Mouse (Mus musculus) MEL (cell line): ENCODE results near the gene Nubp2. TPM values are rescaled to one million over a fixed set of nuclear protein-coding genes. Genes with fewer than 3 reads are reported as not detected.

ENCODE experiments used
- DNase-seq: peaks from one replicate; pipeline ENCODE4 v3.0.0; 2011; ENCODE audit warnings: low read depth, low spot score
- H3K27ac ChIP-seq: 2 replicates; pipeline ENCODE4 v1.5.1; 2012; ENCODE audit warnings: low read depth, mild to moderate bottlenecking, control low read depth, low read length, moderate library complexity; ENCODE audit not compliant: control insufficient read depth
- H3K27me3 ChIP-seq, 2 experiments: fragments of 150-350 bp in 1 of 2; sonication (generic) in 1 of 2; 2 replicates each; pipeline ENCODE4 v1.6.1; 2012; ENCODE audit warnings: low read length in 2 of 2, mild to moderate bottlenecking in 2 of 2, improper control_type of control experiment in 1 of 2, moderate library complexity in 1 of 2; ENCODE audit not compliant: insufficient read depth in 2 of 2, control insufficient read depth in 1 of 2
- H3K36me3 ChIP-seq, 2 experiments: 2 replicates each; pipeline ENCODE4 v1.6.1; 2012 to 2014; ENCODE audit warnings: low read length in 2 of 2, improper control_type of control experiment in 1 of 2, inconsistent platforms in 1 of 2, mild to moderate bottlenecking in 1 of 2; ENCODE audit not compliant: insufficient read depth in 2 of 2, control insufficient read depth in 1 of 2
- H3K4me1 ChIP-seq, 2 experiments: fragments of 150-350 bp in 1 of 2; sonication (generic) in 1 of 2; 2 replicates each; pipeline ENCODE4 v1.6.1; 2012; ENCODE audit warnings: low read length in 2 of 2, improper control_type of control experiment in 1 of 2, mild to moderate bottlenecking in 1 of 2; ENCODE audit not compliant: insufficient read depth in 2 of 2, control insufficient read depth in 1 of 2
- H3K4me3 ChIP-seq, 2 experiments: fragments of 150-350 bp in 1 of 2; sonication (generic) in 1 of 2; 2 replicates each; pipeline ENCODE4 v1.5.1; 2012; ENCODE audit warnings: low read depth in 2 of 2, low read length in 2 of 2, mild to moderate bottlenecking in 2 of 2, moderate library complexity in 2 of 2, control low read depth in 1 of 2, improper control_type of control experiment in 1 of 2; ENCODE audit not compliant: control insufficient read depth in 1 of 2, insufficient read depth in 1 of 2
- H3K79me2 ChIP-seq: 2 replicates; pipeline ENCODE4 v1.6.1; 2012; ENCODE audit warnings: mild to moderate bottlenecking, low read length, moderate library complexity; ENCODE audit not compliant: control insufficient read depth, poor library complexity, insufficient read depth
- H3K9ac ChIP-seq: 2 replicates; pipeline ENCODE4 v1.6.1; 2012; ENCODE audit warnings: low read depth, mild to moderate bottlenecking, control low read depth, low read length, moderate library complexity; ENCODE audit not compliant: control insufficient read depth, poor library complexity, severe bottlenecking
- H3K9me3 ChIP-seq: fragments of 150-350 bp; sonication (generic); replicated peaks from 2 replicates; pipeline ENCODE4 v1.6.1; 2012; ENCODE audit warnings: mild to moderate bottlenecking, low read length, improper control_type of control experiment, moderate library complexity; ENCODE audit not compliant: insufficient read depth
- BHLHE40 ChIP-seq: IDR thresholded peaks from 2 replicates; pipeline ENCODE4 v1.6.1; 2012; ENCODE audit warnings: low read depth, mild to moderate bottlenecking, inconsistent platforms, low read length, improper control_type of control experiment, borderline replicate concordance
- CHD1 ChIP-seq: IDR thresholded peaks from 2 replicates; pipeline ENCODE4 v1.6.1; 2012; ENCODE audit warnings: low read depth, mild to moderate bottlenecking, inconsistent platforms, low read length, improper control_type of control experiment
- CHD2 ChIP-seq: IDR thresholded peaks from 2 replicates; pipeline ENCODE4 v1.6.1; 2011; ENCODE audit warnings: low read length, improper control_type of control experiment
- CTCF ChIP-seq, 3 experiments: IDR thresholded peaks in 2 of 3; conservative IDR thresholded peaks in 1 of 3; 2 replicates each; pipeline ENCODE4 v1.5.1; 2011 to 2012; ENCODE audit warnings: low read length in 3 of 3, low read depth in 2 of 3, mild to moderate bottlenecking in 2 of 3, improper control_type of control experiment in 1 of 3, inconsistent platforms in 1 of 3, mixed read lengths in 1 of 3, moderate library complexity in 1 of 3; ENCODE audit not compliant: control insufficient read depth in 1 of 3, insufficient read depth in 1 of 3, poor library complexity in 1 of 3, severe bottlenecking in 1 of 3
- ELF1 ChIP-seq: IDR thresholded peaks from 2 replicates; pipeline ENCODE4 v1.6.1; 2014; ENCODE audit warnings: low read depth, mild to moderate bottlenecking, inconsistent platforms, low read length, improper control_type of control experiment, moderate library complexity
- EP300 ChIP-seq, 2 experiments: IDR thresholded peaks; 2 replicates each; pipeline ENCODE4 v1.6.1; 2011; ENCODE audit warnings: improper control_type of control experiment in 2 of 2, low read length in 2 of 2, low read depth in 1 of 2, mild to moderate bottlenecking in 1 of 2
- ETS1 ChIP-seq: IDR thresholded peaks from 2 replicates; pipeline ENCODE4 v1.6.1; 2012; ENCODE audit warnings: low read depth, mild to moderate bottlenecking, inconsistent platforms, low read length, improper control_type of control experiment, moderate library complexity
- GABPA ChIP-seq: IDR thresholded peaks from 2 replicates; pipeline ENCODE4 v1.6.1; 2012; ENCODE audit warnings: low read depth, mild to moderate bottlenecking, inconsistent platforms, low read length, improper control_type of control experiment, moderate library complexity
- GATA1 ChIP-seq: IDR thresholded peaks from 2 replicates; pipeline ENCODE4 v1.6.1; 2011; ENCODE audit warnings: low read depth, low read length, improper control_type of control experiment
- HCFC1 ChIP-seq: IDR thresholded peaks from 2 replicates; pipeline ENCODE4 v1.6.1; 2012; ENCODE audit warnings: low read depth, mild to moderate bottlenecking, inconsistent platforms, low read length, improper control_type of control experiment, moderate library complexity
- JUND ChIP-seq: IDR thresholded peaks from 2 replicates; pipeline ENCODE4 v1.6.1; 2011; ENCODE audit warnings: low read depth, mild to moderate bottlenecking, improper control_type of control experiment, low read length
- KAT2A ChIP-seq: conservative IDR thresholded peaks from 2 replicates; pipeline ENCODE4 v1.6.1; 2012; ENCODE audit warnings: low read depth, low read length, improper control_type of control experiment, inconsistent platforms
- MAX ChIP-seq: IDR thresholded peaks from 2 replicates; pipeline ENCODE4 v1.6.1; 2011; ENCODE audit warnings: low read length, improper control_type of control experiment
- MAZ ChIP-seq: IDR thresholded peaks from 2 replicates; pipeline ENCODE4 v1.6.1; 2012; ENCODE audit warnings: low read depth, mild to moderate bottlenecking, inconsistent platforms, low read length, improper control_type of control experiment
- MEF2A ChIP-seq: IDR thresholded peaks from 2 replicates; pipeline ENCODE4 v1.6.1; 2014; ENCODE audit warnings: low read depth, mild to moderate bottlenecking, inconsistent platforms, low read length, improper control_type of control experiment; ENCODE audit not compliant: poor library complexity, insufficient replicate concordance, severe bottlenecking; ENCODE audit errors: extremely low read depth
- MYB ChIP-seq: IDR thresholded peaks from 2 replicates; pipeline ENCODE4 v1.6.1; 2011; ENCODE audit warnings: mild to moderate bottlenecking, low read depth, low read length, improper control_type of control experiment
- NELFE ChIP-seq: IDR thresholded peaks from 2 replicates; pipeline ENCODE4 v1.6.1; 2011; ENCODE audit warnings: low read depth, low read length, improper control_type of control experiment
- POLR2AphosphoS2 ChIP-seq: IDR thresholded peaks from 2 replicates; pipeline ENCODE4 v1.6.1; 2011; ENCODE audit warnings: low read length, improper control_type of control experiment
- POLR2AphosphoS5 ChIP-seq: IDR thresholded peaks from 2 replicates; pipeline ENCODE4 v1.6.1; 2012; ENCODE audit warnings: low read depth, borderline replicate concordance, mild to moderate bottlenecking, inconsistent platforms, low read length, moderate library complexity, mixed read lengths
- RCOR1 ChIP-seq: IDR thresholded peaks from 2 replicates; pipeline ENCODE4 v1.6.1; 2012; ENCODE audit warnings: low read depth, mild to moderate bottlenecking, inconsistent platforms, low read length, improper control_type of control experiment
- SIN3A ChIP-seq: IDR thresholded peaks from 2 replicates; pipeline ENCODE4 v1.6.1; 2012; ENCODE audit warnings: low read length, improper control_type of control experiment, inconsistent platforms
- TBP ChIP-seq: IDR thresholded peaks from 2 replicates; pipeline ENCODE4 v1.8.0; 2011; ENCODE audit warnings: low read depth, low read length, improper control_type of control experiment
- UBTF ChIP-seq: IDR thresholded peaks from 2 replicates; pipeline ENCODE4 v1.6.1; 2012; ENCODE audit warnings: low read depth, mild to moderate bottlenecking, inconsistent platforms, low read length, improper control_type of control experiment, moderate library complexity, borderline replicate concordance; ENCODE audit not compliant: insufficient read depth
- USF1 ChIP-seq: IDR thresholded peaks from 2 replicates; pipeline ENCODE4 v1.6.1; 2014; ENCODE audit warnings: low read depth, mild to moderate bottlenecking, inconsistent platforms, low read length, improper control_type of control experiment, moderate library complexity
- USF2 ChIP-seq, 2 experiments: IDR thresholded peaks; 2 replicates each; pipeline ENCODE4 v1.6.1; 2011 to 2012; ENCODE audit warnings: improper control_type of control experiment in 2 of 2, low read length in 2 of 2, borderline replicate concordance in 1 of 2, inconsistent platforms in 1 of 2, low read depth in 1 of 2, mild to moderate bottlenecking in 1 of 2; ENCODE audit not compliant: insufficient read depth in 1 of 2
- ZC3H11A ChIP-seq: IDR thresholded peaks from 2 replicates; pipeline ENCODE4 v1.6.1; 2012; ENCODE audit warnings: low read depth, mild to moderate bottlenecking, inconsistent platforms, low read length, improper control_type of control experiment
- ZKSCAN1 ChIP-seq: IDR thresholded peaks from 2 replicates; pipeline ENCODE4 v1.6.1; 2012; ENCODE audit warnings: low read depth, mild to moderate bottlenecking, inconsistent platforms, low read length, improper control_type of control experiment, moderate library complexity
- ZMIZ1 ChIP-seq: IDR thresholded peaks from 2 replicates; pipeline ENCODE4 v1.6.1; 2012; ENCODE audit warnings: low read depth, mild to moderate bottlenecking, inconsistent platforms, low read length, improper control_type of control experiment, moderate library complexity
- ZNF384 ChIP-seq: IDR thresholded peaks from 2 replicates; pipeline ENCODE4 v1.6.1; 2012; ENCODE audit warnings: low read depth, mild to moderate bottlenecking, inconsistent platforms, low read length, improper control_type of control experiment
- polyA plus RNA-seq, 2 experiments: library from polyadenylated mRNA; stranded (reverse) in 1 of 2; unstranded in 1 of 2; fragments of >175 nt in 1 of 2; fragments of >200 nt in 1 of 2; gene quantifications; 2 replicates each; pipeline versions ENCODE4 v1.2.1 to v1.2.4; 2012; ENCODE audit warnings: low replicate concordance in 2 of 2, low read depth in 1 of 2; ENCODE audit not compliant: insufficient read length in 2 of 2, insufficient read depth in 1 of 2, missing spikeins in 1 of 2
- total RNA-seq: library from RNA; depleted of rRNA; stranded (reverse); fragments of 300-350 nt; gene quantifications from 2 replicates; pipeline ENCODE4 v1.2.3, GENCODE M21; 2012

Nubp2 gene
- total and polyA plus RNA-seq, 3 experiments: 141 to 191 TPM; not detected in 1

GRCm38 (mm10) chr17:24878531-24878930, 7.6 kb downstream of the Nubp2 start:
- TF ChIP-seq MYB: no peak
- no peak for TF ChIP-seq EP300 (IDR thresholded peaks at IDR 0.05; ENCODE audit: low read depth in 1 of 2, low read length in 2 of 2)
- no peak for TF ChIP-seq RCOR1
- TF ChIP-seq KAT2A: no peak
- no peak for TF ChIP-seq CHD2
- no peak for TF ChIP-seq JUND
- no peak for TF ChIP-seq ZC3H11A
- TF ChIP-seq HCFC1: no peak
- no peak for TF ChIP-seq POLR2AphosphoS2
- no peak for TF ChIP-seq CHD1
- TF ChIP-seq ETS1: no peak
- no peak for TF ChIP-seq POLR2AphosphoS5
- no peak for TF ChIP-seq BHLHE40
- no peak for TF ChIP-seq UBTF
- TF ChIP-seq GABPA: no peak
- TF ChIP-seq MEF2A: no peak
- TF ChIP-seq USF2 (IDR thresholded peaks at IDR 0.05; ENCODE audit: borderline replicate concordance in 1 of 2, insufficient read depth in 1 of 2, low read depth in 1 of 2, low read length in 2 of 2): no peak
- TF ChIP-seq ELF1: no peak
- no peak for TF ChIP-seq TBP
- TF ChIP-seq USF1: no peak
- TF ChIP-seq, all 39 proteins: peak for 0

GRCm38 (mm10) chr17:24878117-24878397, 8.1 kb downstream of the Nubp2 start:
- no peaks in the 10 kb centered on the region for H3K4me1 ChIP-seq
- no peak overlapping the region for H3K27ac ChIP-seq
- H3K4me3 ChIP-seq: no peak overlapping the region
- H3K9ac ChIP-seq: no peak overlapping the region
- DNase-seq: no peak
- H3K79me2 ChIP-seq: no peaks in the 10 kb centered on the region
- peaks cover 0 to 2% of the 10 kb centered on the region in 2 experiments; a peak in 2 of 4 replicates for H3K27me3 ChIP-seq
- H3K36me3 ChIP-seq: no peaks in the 10 kb centered on the region; a peak in 1 of 4 replicates
- no peaks in the 10 kb centered on the region for H3K9me3 ChIP-seq
- TF ChIP-seq KAT2A (no peak), HCFC1 (no peak), ZNF384 (no peak), CHD2 (no peak), TBP (no peak), JUND (no peak), BHLHE40 (no peak), ZC3H11A (no peak), POLR2AphosphoS2 (no peak), ZMIZ1 (no peak), MAZ (no peak), ZKSCAN1 (no peak), SIN3A (no peak), MAX (no peak), NELFE (no peak), CTCF (IDR thresholded peaks at IDR 0.05 in 2 of 3, conservative IDR thresholded peaks at IDR 0.05 in 1 of 3; ENCODE audit: control insufficient read depth in 1 of 3, insufficient read depth in 1 of 3, low read depth in 2 of 3, low read length in 3 of 3, poor library complexity in 1 of 3, severe bottlenecking in 1 of 3) (no peak), GATA1 (no peak)
- TF ChIP-seq, all 39 proteins: peak for 0

More at GRCm38 (mm10) chr17:24878531-24878930, 7.6 kb downstream of the Nubp2 start:
- H3K79me2 ChIP-seq: no peaks in the 10 kb centered on the region
- H3K27ac ChIP-seq: no peak overlapping the region
- no peaks in the 10 kb centered on the region for H3K9me3 ChIP-seq
- no peaks in the 10 kb centered on the region; a peak in 1 of 4 replicates for H3K36me3 ChIP-seq
- H3K9ac ChIP-seq: no peak overlapping the region
- peaks cover 0 to 2% of the 10 kb centered on the region in 2 experiments; a peak in 2 of 4 replicates for H3K27me3 ChIP-seq
- no peak for DNase-seq
- H3K4me3 ChIP-seq: no peak overlapping the region
- no peaks in the 10 kb centered on the region for H3K4me1 ChIP-seq
